Mouse (Mus musculus) monocyte, adult 2 months (primary cell): ENCODE results near the gene 9930021J03Rik.

Experiments used
- DNase-seq, 2 experiments: peaks; one replicate each; pipeline ENCODE4 v3.0.0; 2022; ENCODE audit warnings: low spot score in 2 of 2, low read depth in 1 of 2

9930021J03Rik gene

GRCm38 (mm10) chr19:29805917-29806785, at the start of gene 9930021J03Rik:
Gene 9930021J03Rik, minus strand, starts transcription at chr19:29805989.
- DNase-seq = peak; percentile 89 to 97

GRCm38 (mm10) chr19:29853711-29854110, 47.9 kb upstream of the 9930021J03Rik start:
- no peak for DNase-seq

GRCm38 (mm10) chr19:29851036-29851690, 45.4 kb upstream of the 9930021J03Rik start:
- no peak for DNase-seq

GRCm38 (mm10) chr19:29849924-29850551, 44.2 kb upstream of the 9930021J03Rik start:
- no peak for DNase-seq

GRCm38 (mm10) chr19:29844036-29844661, 38.4 kb upstream of the 9930021J03Rik start:
- DNase-seq = no peak

GRCm38 (mm10) chr19:29843641-29844035, 37.8 kb upstream of the 9930021J03Rik start:
- no peak for DNase-seq

- no peak for DNase-seq
Observed at GRCm38 (mm10) chr19:29842973-29843372, 37.2 kb upstream of the 9930021J03Rik start.

- no peak for DNase-seq
Observed at GRCm38 (mm10) chr19:29840642-29841041, 34.9 kb upstream of the 9930021J03Rik start.

GRCm38 (mm10) chr19:29838636-29839135, 32.9 kb upstream of the 9930021J03Rik start:
- DNase-seq = no peak

- DNase-seq = no peak
Observed at GRCm38 (mm10) chr19:29838171-29838570, 32.4 kb upstream of the 9930021J03Rik start.

GRCm38 (mm10) chr19:29835364-29836034, 29.7 kb upstream of the 9930021J03Rik start:
- DNase-seq = no peak

- no peak for DNase-seq
Observed at GRCm38 (mm10) chr19:29830911-29831310, 25.1 kb upstream of the 9930021J03Rik start.

- DNase-seq = no peak
Observed at GRCm38 (mm10) chr19:29828558-29828957, 22.8 kb upstream of the 9930021J03Rik start.

- DNase-seq = no peak
Observed at GRCm38 (mm10) chr19:29826686-29827085, 20.9 kb upstream of the 9930021J03Rik start.

GRCm38 (mm10) chr19:29825003-29825402, 19.2 kb upstream of the 9930021J03Rik start:
- no peak for DNase-seq

GRCm38 (mm10) chr19:29824034-29824700, 18.4 kb upstream of the 9930021J03Rik start:
- peak in 1 of 2 experiments; percentile 20 for DNase-seq

- DNase-seq = no peak
Observed at GRCm38 (mm10) chr19:29823456-29824010, 17.7 kb upstream of the 9930021J03Rik start.

GRCm38 (mm10) chr19:29820966-29821365, 15.2 kb upstream of the 9930021J03Rik start:
- DNase-seq = no peak

GRCm38 (mm10) chr19:29812581-29813460, 7.0 kb upstream of the 9930021J03Rik start, which contains the start of gene Ranbp6:
Gene Ranbp6, minus strand, starts transcription at chr19:29812974.
- peak; percentile 70 to 87 for DNase-seq
